Mouse (Mus musculus) embryonic facial prominence, embryonic 10.5 days (tissue): Measurements from ENCODE around the gene Slc4a4. TPM values are rescaled to one million over a fixed set of nuclear protein-coding genes. Genes with fewer than 3 reads are reported as not detected.

ENCODE experiments used
- DNase-seq: peaks from one replicate; pipeline ENCODE4 v3.0.0-alpha.2; 2017; ENCODE audit warnings: low spot score
- H3K27ac ChIP-seq: fragments of 300-500 bp; sonication (generic); replicated peaks from 2 replicates; pipeline ENCODE4 v1.5.1; 2016; ENCODE audit warnings: mild to moderate bottlenecking
- H3K27me3 ChIP-seq: fragments of 300-500 bp; sonication (generic); replicated peaks from 2 replicates; pipeline ENCODE4 v1.6.1; 2016; ENCODE audit warnings: low read depth, mild to moderate bottlenecking; ENCODE audit not compliant: poor library complexity, severe bottlenecking
- H3K36me3 ChIP-seq: fragments of 300-500 bp; sonication (generic); replicated peaks from 2 replicates; pipeline ENCODE4 v1.6.1; 2016; ENCODE audit warnings: mild to moderate bottlenecking, moderate library complexity
- H3K4me1 ChIP-seq: fragments of 300-500 bp; sonication (generic); 2 replicates; pipeline ENCODE4 v1.6.1; 2016
- H3K4me3 ChIP-seq: fragments of 300-500 bp; sonication (generic); 2 replicates; pipeline ENCODE4 v1.5.1; 2016; ENCODE audit warnings: mild to moderate bottlenecking, moderate library complexity
- H3K9me3 ChIP-seq: fragments of 300-500 bp; sonication (generic); 2 replicates; pipeline ENCODE4 v1.6.1; 2016; ENCODE audit warnings: mild to moderate bottlenecking
- WGBS: fragments of 180-500 bp; shearing (Covaris S2); methylation state at CpG from one replicate; pipeline ENCODE4 v1.1.7; 2016; 5-methylcytosine and 5-hydroxymethylcytosine counted together
- polyA plus RNA-seq: library from polyadenylated mRNA; unstranded; fragments of >200 nt; fragmentation: Nextera tagmentation; extraction: Ambion mirVana; gene quantifications from 2 replicates; pipeline ENCODE4 v1.2.1, GENCODE M21; 2016

The Slc4a4 gene
- polyA plus RNA-seq, 1 experiment from 2014 or later: 1.7 TPM

DNA sequence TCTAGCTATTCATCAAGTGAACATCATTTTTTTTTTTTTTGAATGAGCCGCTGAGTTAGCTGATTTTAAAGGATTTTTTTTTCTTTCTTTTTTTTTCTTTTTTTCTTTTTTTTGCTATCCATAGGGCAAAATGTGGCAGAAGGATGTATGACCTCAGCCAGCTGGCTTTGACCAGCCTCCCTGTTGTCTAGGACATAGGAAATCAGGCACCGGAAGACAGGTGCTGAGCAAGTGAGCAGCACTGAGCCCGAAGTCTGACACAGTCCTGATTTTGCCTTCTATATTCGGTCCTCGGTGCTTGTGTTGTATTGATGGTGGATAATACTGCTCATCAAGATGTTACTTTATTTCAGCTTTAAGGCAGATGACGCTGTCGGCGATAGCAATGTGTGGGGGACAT is 109.6 kb downstream of the Slc4a4 start:
- no peak for DNase-seq
- no peaks in the 10 kb centered on the region for H3K4me1 ChIP-seq
- H3K9me3 ChIP-seq: peaks cover 4% of the 10 kb centered on the region; the same call in 1 of the 2 replicates
- no peak overlapping the region for H3K27ac ChIP-seq
- 96% methylated on average over 8 of the region's 8 CpGs for WGBS
- H3K4me3 ChIP-seq: no peak overlapping the region
- H3K27me3 ChIP-seq: no peaks in the 10 kb centered on the region
- no peaks in the 10 kb centered on the region for H3K36me3 ChIP-seq

- Histone ChIP-seq H3K27me3 (no peaks in the 10 kb centered on the region), H3K4me3 (no peak overlapping the region), H3K9me3 (peaks cover 4% of the 10 kb centered on the region; the same call in 1 of the 2 replicates), H3K4me1 (no peaks in the 10 kb centered on the region), H3K27ac (no peak overlapping the region), H3K36me3 (no peaks in the 10 kb centered on the region)
- WGBS: 95% methylated on average over 6 of the region's 6 CpGs
- no peak for DNase-seq
Measured at GRCm38 (mm10) chr5:88997277-88997676, 110.7 kb downstream of the Slc4a4 start.

DNA sequence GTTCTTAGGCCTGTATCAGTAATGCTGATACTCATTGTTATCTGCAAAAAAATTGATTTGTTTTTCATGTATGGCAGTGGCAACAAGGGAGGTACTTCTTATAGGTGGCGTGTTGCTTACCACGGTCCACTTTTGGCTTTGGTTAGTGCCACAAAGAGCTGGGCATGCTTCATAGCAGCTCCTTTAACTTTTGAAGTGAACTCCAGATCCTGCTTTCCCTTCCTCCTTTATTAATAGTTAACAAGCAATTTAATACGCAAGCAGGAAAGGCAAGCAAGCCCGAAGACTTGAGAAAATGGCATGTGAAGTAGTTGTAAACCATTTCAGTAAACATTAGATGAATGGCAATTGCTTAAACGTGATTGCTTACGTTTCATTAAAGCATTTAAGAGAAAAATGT is 113.2 kb downstream of the Slc4a4 start:
- Histone ChIP-seq H3K4me3 (no peak overlapping the region), H3K36me3 (no peaks in the 10 kb centered on the region), H3K27me3 (no peaks in the 10 kb centered on the region), H3K27ac (no peak overlapping the region), H3K4me1 (no peaks in the 10 kb centered on the region), H3K9me3 (peaks cover 4% of the 10 kb centered on the region; the same call in 1 of the 2 replicates)
- WGBS: 94% methylated on average over 6 of the region's 6 CpGs
- DNase-seq: no peak

GRCm38 (mm10) chr5:89000598-89000997 is 114.0 kb downstream of the Slc4a4 start:
- DNase-seq: no peak
- 92% methylated on average over 7 of the region's 7 CpGs for WGBS

DNA sequence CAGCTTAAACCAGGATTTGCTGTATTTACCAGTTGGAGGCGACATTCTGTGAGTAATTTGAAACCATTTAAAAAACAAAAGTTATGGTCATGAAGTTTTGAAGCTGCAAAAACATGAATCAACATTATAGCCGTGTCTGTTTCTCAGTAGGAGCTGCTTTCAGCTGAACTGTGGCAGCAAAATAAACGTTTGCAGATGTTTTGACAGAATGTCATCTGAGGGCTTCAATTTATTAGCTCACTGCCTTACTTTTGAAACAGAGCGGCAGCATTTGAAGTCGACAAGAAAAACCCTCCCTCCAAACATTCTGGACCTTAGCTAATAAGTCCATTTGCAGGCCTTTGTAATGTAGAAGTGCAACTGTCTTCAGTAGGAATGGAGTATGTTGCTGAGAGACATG is 123.5 kb downstream of the Slc4a4 start:
- H3K27ac ChIP-seq: no peak overlapping the region

More at GRCm38 (mm10) chr5:89000598-89000997, 114.0 kb downstream of the Slc4a4 start:
- Histone ChIP-seq H3K4me1 (no peaks in the 10 kb centered on the region), H3K9me3 (peaks cover 4% of the 10 kb centered on the region; the same call in 1 of the 2 replicates), H3K36me3 (no peaks in the 10 kb centered on the region), H3K27me3 (no peaks in the 10 kb centered on the region), H3K4me3 (no peak overlapping the region), H3K27ac (no peak overlapping the region)

DNA sequence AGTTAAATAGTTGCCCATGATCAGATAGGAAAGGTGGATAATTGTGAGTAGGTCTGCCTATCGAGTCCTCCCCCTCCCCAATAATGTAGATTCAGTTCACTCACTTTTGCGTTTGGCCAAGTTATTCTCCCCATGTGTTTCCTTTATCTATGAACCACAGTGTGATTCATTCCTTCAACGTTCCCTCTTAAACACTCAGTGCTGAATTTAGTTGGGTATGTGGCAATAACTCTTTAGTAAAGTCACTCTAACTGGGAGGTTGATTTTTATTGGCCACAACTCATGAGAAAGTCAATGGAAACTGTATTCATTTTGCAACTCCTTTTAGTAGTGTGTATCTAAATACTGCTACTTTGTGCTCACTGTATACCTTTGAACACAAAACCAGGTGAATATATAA is 125.8 kb downstream of the Slc4a4 start:
- DNase-seq: no peak
- Histone ChIP-seq H3K27ac (no peak overlapping the region), H3K4me1 (peaks cover 9% of the 10 kb centered on the region; the same call in 1 of the 2 replicates), H3K4me3 (no peak overlapping the region), H3K9me3 (no peaks in the 10 kb centered on the region), H3K27me3 (no peaks in the 10 kb centered on the region), H3K36me3 (no peaks in the 10 kb centered on the region)
- 90% methylated on average over 3 of the region's 3 CpGs for WGBS

More for the DNA sequence above, 123.5 kb downstream of the Slc4a4 start:
- DNase-seq: no peak
- Histone ChIP-seq H3K27me3 (no peaks in the 10 kb centered on the region), H3K4me1 (peaks cover 9% of the 10 kb centered on the region; the same call in 1 of the 2 replicates), H3K4me3 (no peak overlapping the region), H3K9me3 (no peaks in the 10 kb centered on the region), H3K36me3 (no peaks in the 10 kb centered on the region)
- 49% methylated on average over 5 of the region's 5 CpGs for WGBS

DNA sequence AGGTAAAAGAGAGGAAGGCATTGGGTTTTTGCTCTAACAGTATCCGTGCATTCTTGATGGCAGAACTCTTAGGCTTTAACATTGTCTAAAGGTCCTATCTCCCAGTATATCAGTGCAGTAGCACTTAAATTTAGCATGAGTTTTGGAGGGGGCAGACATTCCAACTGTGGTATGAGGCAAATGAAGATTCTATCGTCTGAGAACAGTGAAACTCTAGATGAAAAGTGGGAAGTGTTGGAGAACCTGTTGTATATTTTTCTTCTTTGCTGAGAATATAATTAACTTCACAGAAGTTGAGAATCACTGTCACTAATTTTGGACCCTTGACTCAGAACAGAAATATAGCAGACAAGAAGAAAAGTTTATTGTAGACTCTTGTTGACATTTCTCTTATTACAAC is 128.2 kb downstream of the Slc4a4 start:
- WGBS: 71% methylated on average over 2 of the region's 2 CpGs
- Histone ChIP-seq H3K9me3 (no peaks in the 10 kb centered on the region), H3K27ac (no peak overlapping the region), H3K4me3 (no peak overlapping the region), H3K4me1 (peaks cover 6% of the 10 kb centered on the region; the same call in 1 of the 2 replicates), H3K36me3 (no peaks in the 10 kb centered on the region), H3K27me3 (no peaks in the 10 kb centered on the region)
- no peak for DNase-seq

- DNase-seq: no peak
- H3K4me3 ChIP-seq: no peak overlapping the region
- no peaks in the 10 kb centered on the region for H3K9me3 ChIP-seq
- no peaks in the 10 kb centered on the region for H3K27me3 ChIP-seq
- WGBS: 85% methylated on average over 5 of the region's 5 CpGs
- no peaks in the 10 kb centered on the region for H3K4me1 ChIP-seq
- no peak overlapping the region for H3K27ac ChIP-seq
- no peaks in the 10 kb centered on the region for H3K36me3 ChIP-seq
Measured at GRCm38 (mm10) chr5:89015878-89016277, 129.3 kb downstream of the Slc4a4 start.

GRCm38 (mm10) chr5:89018537-89018936 is 131.9 kb downstream of the Slc4a4 start:
- H3K27me3 ChIP-seq: no peaks in the 10 kb centered on the region
- WGBS: 60% methylated on average over 6 of the region's 6 CpGs

DNA sequence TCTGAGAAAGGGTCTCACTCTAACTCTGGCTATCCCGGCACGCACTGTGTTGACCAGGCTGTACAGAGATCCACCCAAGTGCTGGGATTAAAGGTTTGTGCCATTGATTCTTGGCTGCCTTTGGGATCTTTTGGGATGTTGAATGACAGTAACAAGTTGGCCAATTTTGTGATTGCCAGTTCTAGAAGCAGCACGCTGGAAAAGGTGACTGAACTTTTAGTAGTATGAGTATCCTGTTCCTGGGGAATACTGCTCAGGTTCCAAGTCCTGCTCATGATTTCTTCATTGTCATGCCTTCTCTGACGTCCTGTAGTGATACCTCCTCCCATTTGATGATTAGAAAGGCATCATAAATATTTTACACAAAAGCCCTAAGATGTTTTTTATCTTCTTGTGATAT is 137.8 kb downstream of the Slc4a4 start:
- Histone ChIP-seq H3K9me3 (no peaks in the 10 kb centered on the region), H3K36me3 (no peaks in the 10 kb centered on the region), H3K4me1 (no peaks in the 10 kb centered on the region), H3K27ac (no peak overlapping the region), H3K4me3 (no peak overlapping the region), H3K27me3 (no peaks in the 10 kb centered on the region)
- WGBS: 89% methylated on average over 4 of the region's 4 CpGs
- no peak for DNase-seq

More at GRCm38 (mm10) chr5:89018537-89018936, 131.9 kb downstream of the Slc4a4 start:
- Histone ChIP-seq H3K4me3 (no peak overlapping the region), H3K36me3 (no peaks in the 10 kb centered on the region), H3K27ac (no peak overlapping the region), H3K4me1 (no peaks in the 10 kb centered on the region), H3K9me3 (no peaks in the 10 kb centered on the region)
- DNase-seq: no peak

DNA sequence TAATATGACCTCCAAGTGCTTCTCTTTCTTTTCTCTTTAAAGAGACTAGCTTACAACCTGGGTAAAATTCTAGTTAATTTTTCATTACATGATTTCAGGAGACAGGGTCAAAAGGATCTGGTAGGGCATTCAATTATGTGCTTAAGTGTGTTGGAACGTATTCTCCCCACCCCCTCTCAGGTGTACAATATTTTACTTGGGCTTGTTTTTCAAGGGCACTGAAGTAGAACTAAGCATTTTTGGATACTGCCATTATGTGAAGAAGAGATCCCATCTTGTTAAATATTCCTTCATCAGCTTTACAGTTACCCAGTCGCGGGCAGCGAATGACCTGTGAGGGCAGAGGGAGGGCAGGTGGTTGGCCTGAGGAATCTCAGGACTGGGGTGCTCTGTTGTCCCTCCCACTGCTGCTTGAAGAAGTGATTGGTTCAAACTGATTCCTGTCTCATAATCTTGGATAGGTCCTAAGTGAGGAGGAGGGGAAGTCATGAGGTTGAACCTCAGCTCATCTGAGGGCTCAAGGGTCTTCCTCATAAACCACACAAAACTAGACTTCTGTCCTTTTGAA is 141.0 kb downstream of the Slc4a4 start:
- Histone ChIP-seq H3K27ac (no peak overlapping the region), H3K27me3 (no peaks in the 10 kb centered on the region), H3K4me3 (no peak overlapping the region), H3K36me3 (no peaks in the 10 kb centered on the region), H3K9me3 (no peaks in the 10 kb centered on the region), H3K4me1 (no peaks in the 10 kb centered on the region)
- 94% methylated on average over 4 of the region's 4 CpGs for WGBS
- DNase-seq: no peak

DNA sequence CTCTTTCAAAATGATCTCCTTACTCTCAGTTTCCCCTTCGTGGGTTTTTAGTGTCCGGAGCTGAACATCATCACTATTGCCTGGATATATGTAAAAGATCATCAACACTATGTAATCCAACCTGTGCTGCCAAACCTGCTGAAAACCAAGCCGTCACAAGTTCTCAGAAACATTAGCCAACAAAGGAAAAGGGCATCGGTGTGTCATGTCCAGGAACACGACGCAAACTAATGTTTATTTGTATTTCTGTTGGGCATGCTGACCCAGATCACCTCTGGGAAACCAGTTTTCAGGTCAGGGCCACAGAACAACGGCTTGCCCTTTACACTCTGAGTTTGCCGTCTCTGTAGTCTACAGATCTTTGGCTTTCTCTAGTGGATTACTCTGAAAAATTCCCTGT is 146.0 kb downstream of the Slc4a4 start:
- Histone ChIP-seq H3K27ac (no peak overlapping the region), H3K4me3 (no peak overlapping the region), H3K36me3 (no peaks in the 10 kb centered on the region), H3K27me3 (no peaks in the 10 kb centered on the region), H3K9me3 (no peaks in the 10 kb centered on the region), H3K4me1 (no peaks in the 10 kb centered on the region)
- no peak for DNase-seq
- 67% methylated on average over 8 of the region's 8 CpGs for WGBS

- H3K36me3 ChIP-seq: no peaks in the 10 kb centered on the region
- DNase-seq: no peak
- H3K4me1 ChIP-seq: no peaks in the 10 kb centered on the region
- WGBS: 89% methylated on average over 4 of the region's 4 CpGs
- H3K9me3 ChIP-seq: no peaks in the 10 kb centered on the region
- no peak overlapping the region for H3K27ac ChIP-seq
- no peaks in the 10 kb centered on the region for H3K27me3 ChIP-seq
- no peak overlapping the region for H3K4me3 ChIP-seq
Measured at GRCm38 (mm10) chr5:89033256-89033655, 146.6 kb downstream of the Slc4a4 start.
